ENCODE assay signal across 8 mouse cellular contexts in genomic region chr5:20950093-20950492, GRCm38 (mm10). TPM values are rescaled to one million over a fixed set of nuclear protein-coding genes. Genes with fewer than 3 reads are reported as not detected.
DNase-seq lines count a peak whose midpoint lies in the region; ATAC-seq and TF ChIP-seq lines count a peak whose summit lies in the region.

No protein-coding gene starts in this region.

- no peaks in the 10 kb centered on the region for H3K27me3 ChIP-seq in lung, embryonic 14.5 days (ENCODE audit: insufficient read depth, low read length)
- no peaks in the 10 kb centered on the region for H3K27me3 ChIP-seq in embryonic facial prominence, embryonic 12.5 days
- H3K27me3 ChIP-seq in intestine, embryonic 16.5 days (replicated peaks; ENCODE audit: control insufficient read depth, insufficient read depth, low read length), result no peaks in the 10 kb centered on the region
- no peaks in the 10 kb centered on the region for H3K27me3 ChIP-seq in neural tube, embryonic 14.5 days (ENCODE audit: control insufficient read depth, insufficient read depth, low read length)

- no peak for ATAC-seq in lung, embryonic 14.5 days (ENCODE audit: insufficient read depth)
- no peak for ATAC-seq in embryonic facial prominence, embryonic 12.5 days (ENCODE audit: insufficient number of reproducible peaks, insufficient read depth, low FRiP score, low TSS enrichment)
- ATAC-seq in intestine, embryonic 16.5 days, result no peak
- no peak for ATAC-seq in neural tube, embryonic 14.5 days (ENCODE audit: low read depth)
- ATAC-seq in inflammation-experienced regulatory T-cells, adult 6 months, result no peak

- no peak overlapping the region for H3K27ac ChIP-seq in lung, embryonic 14.5 days (ENCODE audit: low read depth)
- no peak overlapping the region for H3K27ac ChIP-seq in embryonic facial prominence, embryonic 12.5 days
- H3K27ac ChIP-seq in intestine, embryonic 16.5 days (ENCODE audit: low read length), result no peak overlapping the region
- H3K27ac ChIP-seq in neural tube, embryonic 14.5 days (ENCODE audit: low read depth, low read length), result no peak overlapping the region

- TF ChIP-seq CTCF in lung, embryonic 14.5 days (IDR thresholded peaks at IDR 0.05; ENCODE audit: low read depth), result no peak

- H3K4me3 ChIP-seq in lung, embryonic 14.5 days (ENCODE audit: low read depth, low read length), result peak overlapping the region; percentile 93
- H3K4me3 ChIP-seq in embryonic facial prominence, embryonic 12.5 days, result peak overlapping the region; percentile 93
- peak overlapping the region; percentile 97 for H3K4me3 ChIP-seq in intestine, embryonic 16.5 days (ENCODE audit: low read length)
- peak overlapping the region; percentile 92 for H3K4me3 ChIP-seq in neural tube, embryonic 14.5 days (ENCODE audit: low read depth, low read length)

- no peaks in the 10 kb centered on the region for H3K36me3 ChIP-seq in lung, embryonic 14.5 days (ENCODE audit: insufficient read depth)
- H3K36me3 ChIP-seq in embryonic facial prominence, embryonic 12.5 days, result no peaks in the 10 kb centered on the region
- H3K36me3 ChIP-seq in intestine, embryonic 16.5 days (ENCODE audit: control insufficient read depth, insufficient read depth, low read length), result no peaks in the 10 kb centered on the region
- H3K36me3 ChIP-seq in neural tube, embryonic 14.5 days (ENCODE audit: control insufficient read depth, insufficient read depth, low read length), result no peaks in the 10 kb centered on the region

- WGBS in lung, embryonic 14.5 days, result 5% methylated on average over 5 of the region's 5 CpGs
- 15% methylated on average over 5 of the region's 5 CpGs for WGBS in embryonic facial prominence, embryonic 12.5 days
- 9% methylated on average over 5 of the region's 5 CpGs for WGBS in intestine, embryonic 16.5 days
- 10% methylated on average over 5 of the region's 5 CpGs for WGBS in neural tube, embryonic 14.5 days

- peaks cover 10% of the 10 kb centered on the region; the same call in 1 of the 2 replicates for H3K4me1 ChIP-seq in lung, embryonic 14.5 days (ENCODE audit: insufficient read depth)
- peaks cover 13% of the 10 kb centered on the region for H3K4me1 ChIP-seq in embryonic facial prominence, embryonic 12.5 days
- H3K4me1 ChIP-seq in intestine, embryonic 16.5 days (ENCODE audit: control insufficient read depth, insufficient read depth, low read length), result peaks cover 11% of the 10 kb centered on the region
- peaks cover 18% of the 10 kb centered on the region for H3K4me1 ChIP-seq in neural tube, embryonic 14.5 days (ENCODE audit: control insufficient read depth, insufficient read depth, low read length)

- peak overlapping the region; percentile 94 for H3K9ac ChIP-seq in lung, embryonic 14.5 days
- peak overlapping the region; percentile 95 for H3K9ac ChIP-seq in embryonic facial prominence, embryonic 12.5 days
- peak overlapping the region; percentile 99 for H3K9ac ChIP-seq in intestine, embryonic 16.5 days (ENCODE audit: low read depth, low read length)
- H3K9ac ChIP-seq in neural tube, embryonic 14.5 days (replicated peaks; ENCODE audit: low read depth, low read length), result peak overlapping the region; percentile 84

- H3K9me3 ChIP-seq in lung, embryonic 14.5 days (ENCODE audit: low read depth, low read length), result no peaks in the 10 kb centered on the region
- H3K9me3 ChIP-seq in embryonic facial prominence, embryonic 12.5 days, result no peaks in the 10 kb centered on the region
- H3K9me3 ChIP-seq in intestine, embryonic 16.5 days (ENCODE audit: control insufficient read depth, low read length), result no peaks in the 10 kb centered on the region
- no peaks in the 10 kb centered on the region for H3K9me3 ChIP-seq in neural tube, embryonic 14.5 days (ENCODE audit: control insufficient read depth, low read length)

- peak overlapping the region; percentile 73 for H3K4me2 ChIP-seq in lung, embryonic 14.5 days
- peak overlapping the region; percentile 74 for H3K4me2 ChIP-seq in embryonic facial prominence, embryonic 12.5 days (replicated peaks)
- H3K4me2 ChIP-seq in intestine, embryonic 16.5 days (ENCODE audit: low read depth, low read length), result peak overlapping the region; percentile 66
- H3K4me2 ChIP-seq in neural tube, embryonic 14.5 days (ENCODE audit: low read depth, low read length), result peak overlapping the region; percentile 71

- peak; percentile 17 for DNase-seq in lung, embryonic 14.5 days
- DNase-seq in lung, postnatal 4 days, result no peak
- DNase-seq in adrenal gland, adult 2 months, result no peak
- no peak for DNase-seq in lung, postnatal 25 days (ENCODE audit: low spot score)

RNA-seq across cellular contexts. Expression of gene Rsbn1l, which starts 6.1 kb away (rescaled TPM):
- 6.8 and 9.0 TPM in 2 replicates for polyA plus RNA-seq in lung, embryonic 14.5 days (2014; fragmentation: Nextera tagmentation; extraction: Ambion mirVana)
- 5.7 and 6.1 TPM in 2 replicates for polyA plus RNA-seq in embryonic facial prominence, embryonic 12.5 days (2016; fragmentation: Nextera tagmentation; extraction: Ambion mirVana)
- 3.0 and 3.2 TPM in 2 replicates for polyA plus RNA-seq in intestine, embryonic 16.5 days (2015; fragmentation: Nextera tagmentation; extraction: Ambion mirVana)
- 6.8 and 8.2 TPM in 2 replicates for polyA plus RNA-seq in neural tube, embryonic 14.5 days (2014; fragmentation: Nextera tagmentation; extraction: Ambion mirVana)
- 10 to 100 TPM; 35.5 to 42.0 (median 37.5) TPM for polyA plus RNA-seq in inflammation-experienced regulatory T-cells, adult 6 months (2017; shearing (Covaris generic))
- total RNA-seq in adrenal gland, adult 2 months (2021), result 10 to 100 TPM; 11.7 to 14.6 TPM
- 4.5 and 4.9 TPM in 2 replicates for polyA plus RNA-seq in adrenal gland, adult 2 months (2012; rRNA removed)
